Mouse (Mus musculus): ENCODE results near the gene Ovol1.
A peak's percentile ranks its signal among the peaks of the same experiment; 100 is the strongest.

DNA sequence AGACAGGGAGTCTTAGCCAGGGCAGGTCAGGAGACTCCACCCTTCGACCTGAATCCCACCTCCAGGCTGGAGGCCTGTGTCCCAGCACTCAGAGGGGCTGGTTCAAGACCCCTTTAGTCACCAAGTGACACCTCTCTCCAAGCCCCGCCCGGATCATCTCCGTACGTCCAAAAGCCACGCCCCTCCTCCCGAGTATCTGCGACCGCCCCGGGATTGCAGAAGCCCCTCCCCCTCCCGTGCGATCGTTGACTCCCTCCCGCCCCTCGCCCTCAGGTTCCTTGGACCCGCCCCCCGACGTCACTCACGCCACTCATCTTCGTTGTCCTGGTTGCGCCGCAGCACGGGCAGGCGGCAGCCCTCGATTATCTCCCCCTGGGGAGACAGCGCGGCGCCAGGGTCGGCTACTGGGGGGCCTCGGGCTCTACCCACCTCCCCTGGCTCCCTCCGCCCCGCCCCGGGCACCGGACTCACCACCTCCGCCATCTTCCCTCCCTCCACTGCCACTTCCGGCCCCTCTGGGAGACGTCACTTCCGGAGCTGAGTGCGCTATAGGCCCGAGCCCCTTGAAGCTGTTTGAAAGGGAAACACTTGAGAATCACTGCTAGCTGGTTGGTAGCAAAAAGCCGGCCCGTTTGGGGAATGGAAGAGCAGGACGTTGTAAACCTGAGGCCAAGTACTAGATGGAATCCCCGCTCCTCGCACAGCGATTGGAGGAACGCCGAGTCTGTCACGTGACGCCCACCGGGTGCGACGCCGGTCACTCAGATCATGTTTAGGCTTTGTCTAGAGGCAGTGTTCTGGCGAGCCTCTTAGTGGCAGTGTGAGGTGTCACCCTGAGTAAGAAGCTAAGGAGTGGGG, 49.3 kb upstream of the Ovol1 start, which contains the start of gene Kat5:
- TF ChIP-seq POLR2A (IDR thresholded peaks at IDR 0.05; ENCODE audit: borderline replicate concordance, extremely low read depth, low read depth, low read length) (peak; percentile 64), CTCF (IDR thresholded peaks at IDR 0.05; ENCODE audit: insufficient read depth, low read length) (no peak)
